In the genomic region with DNA sequence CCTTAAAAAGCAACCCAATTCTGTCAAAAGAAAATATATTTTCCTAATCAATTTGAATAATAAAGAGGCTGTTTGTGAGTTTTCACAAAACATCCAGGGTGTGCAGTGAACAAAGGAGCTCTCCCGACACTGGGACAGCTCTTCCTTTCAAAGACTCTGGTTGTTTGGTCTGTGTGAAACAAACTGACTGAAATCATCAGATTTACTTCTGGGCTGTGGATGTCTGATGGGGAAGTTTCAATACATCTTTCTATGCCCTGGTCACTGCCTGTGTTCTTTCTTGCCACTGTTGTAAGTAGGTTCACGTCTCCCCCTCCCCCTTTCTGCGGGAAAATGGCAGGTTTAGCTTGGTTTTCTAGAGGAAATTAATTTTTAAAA, we compare ENCODE assay signal across 12 mouse cellular contexts.
DNase-seq lines count a peak whose midpoint lies in the region; ATAC-seq and TF ChIP-seq lines count a peak whose summit lies in the region.
"Had no signal": no experiment of that assay in that cellular context is flagged by ENCODE, and none has a peak within 500 bp of the region (broad histone marks: within the 10 kb centered on the region; RNA-seq: fewer than 3 reads in every experiment).

No protein-coding gene starts in this region.

- peak; percentile 44 for ATAC-seq in forebrain, embryonic 14.5 days
- 0 out of 2 replicates have a peak, but pooled peaks have one; percentile 25 for ATAC-seq in hindbrain, embryonic 13.5 days (ENCODE audit: low FRiP score)
- peak; percentile 68 for ATAC-seq in neural tube, embryonic 13.5 days (ENCODE audit: low read depth)
- no peak for ATAC-seq in megakaryocyte-erythroid progenitor cell, adult 5-6 weeks (replicated peaks; ENCODE audit: low FRiP score, low TSS enrichment, poor library complexity, severe bottlenecking)

- no peak overlapping the region for H3K4me3 ChIP-seq in layer of hippocampus, adult 2 months
- no peak overlapping the region for H3K4me3 ChIP-seq in forebrain, embryonic 14.5 days (ENCODE audit: low read depth, low read length)
- no peak overlapping the region for H3K4me3 ChIP-seq in hindbrain, embryonic 13.5 days
- H3K4me3 ChIP-seq in neural tube, embryonic 13.5 days: no peak overlapping the region
- H3K4me3 ChIP-seq: embryonic facial prominence, embryonic 15.5 days; hindbrain, embryonic 15.5 days; kidney, embryonic 15.5 days had no signal

- TF ChIP-seq CTCF in layer of hippocampus, adult 2 months (conservative IDR thresholded peaks at IDR 0.05): no peak

- no peak overlapping the region for H3K9ac ChIP-seq in forebrain, embryonic 14.5 days (ENCODE audit: low read length)
- no peak overlapping the region for H3K9ac ChIP-seq in hindbrain, embryonic 13.5 days
- H3K9ac ChIP-seq in neural tube, embryonic 13.5 days: no peak overlapping the region
- H3K9ac ChIP-seq: embryonic facial prominence, embryonic 15.5 days; hindbrain, embryonic 15.5 days; kidney, embryonic 15.5 days had no signal

- H3K9me3 ChIP-seq in forebrain, embryonic 14.5 days (replicated peaks; ENCODE audit: control insufficient read depth, low read length): no peaks in the 10 kb centered on the region
- no peaks in the 10 kb centered on the region for H3K9me3 ChIP-seq in hindbrain, embryonic 13.5 days
- H3K9me3 ChIP-seq in neural tube, embryonic 13.5 days: no peaks in the 10 kb centered on the region
- H3K9me3 ChIP-seq: embryonic facial prominence, embryonic 15.5 days; hindbrain, embryonic 15.5 days; kidney, embryonic 15.5 days had no signal

- H3K36me3 ChIP-seq in forebrain, embryonic 14.5 days (ENCODE audit: control insufficient read depth, insufficient read depth, low read length): no peaks in the 10 kb centered on the region
- no peaks in the 10 kb centered on the region for H3K36me3 ChIP-seq in hindbrain, embryonic 13.5 days
- H3K36me3 ChIP-seq in neural tube, embryonic 13.5 days: no peaks in the 10 kb centered on the region
- H3K36me3 ChIP-seq: embryonic facial prominence, embryonic 15.5 days; hindbrain, embryonic 15.5 days; kidney, embryonic 15.5 days had no signal

- DNase-seq in layer of hippocampus, adult 2 months (ENCODE audit: low spot score in 2 of 2): no peak
- no peak for DNase-seq in layer of hippocampus, adult 18-20 months (ENCODE audit: low spot score in 2 of 2)
- no peak for DNase-seq in forebrain, embryonic 14.5 days (ENCODE audit: low spot score)
- no peak for DNase-seq in frontal cortex, postnatal 10 days (ENCODE audit: low spot score in 2 of 2)
- DNase-seq: cerebellum, adult 11 months; lung, postnatal 4 days had no signal

- H3K4me2 ChIP-seq in forebrain, embryonic 14.5 days (ENCODE audit: low read length): no peak overlapping the region
- no peak overlapping the region for H3K4me2 ChIP-seq in hindbrain, embryonic 13.5 days
- H3K4me2 ChIP-seq in neural tube, embryonic 13.5 days: no peak overlapping the region
- H3K4me2 ChIP-seq: embryonic facial prominence, embryonic 15.5 days; hindbrain, embryonic 15.5 days; kidney, embryonic 15.5 days had no signal

- H3K27me3 ChIP-seq in forebrain, embryonic 14.5 days (replicated peaks; ENCODE audit: control insufficient read depth, insufficient read depth, low read length): no peaks in the 10 kb centered on the region
- H3K27me3 ChIP-seq in hindbrain, embryonic 13.5 days: no peaks in the 10 kb centered on the region
- H3K27me3 ChIP-seq in neural tube, embryonic 13.5 days: no peaks in the 10 kb centered on the region
- H3K27me3 ChIP-seq: embryonic facial prominence, embryonic 15.5 days; hindbrain, embryonic 15.5 days; kidney, embryonic 15.5 days had no signal

- H3K27ac ChIP-seq in layer of hippocampus, adult 2 months: peak overlapping the region; percentile 58
- no peak overlapping the region for H3K27ac ChIP-seq in forebrain, embryonic 14.5 days (ENCODE audit: low read depth, low read length)
- 0 out of 2 replicates have a peak overlapping the region, but pooled peaks have one; percentile 35 for H3K27ac ChIP-seq in hindbrain, embryonic 13.5 days
- peak overlapping the region; percentile 74 for H3K27ac ChIP-seq in neural tube, embryonic 13.5 days (replicated peaks)
- H3K27ac ChIP-seq: embryonic facial prominence, embryonic 15.5 days; hindbrain, embryonic 15.5 days; kidney, embryonic 15.5 days had no signal

- WGBS in forebrain, embryonic 14.5 days: 44% methylated on average over 3 of the region's 3 CpGs
- 32% methylated on average over 3 of the region's 3 CpGs for WGBS in hindbrain, embryonic 13.5 days
- 37% methylated on average over 3 of the region's 3 CpGs for WGBS in neural tube, embryonic 13.5 days

- peaks cover 14% of the 10 kb centered on the region; the same call in 1 of the 2 replicates for H3K4me1 ChIP-seq in forebrain, embryonic 14.5 days (ENCODE audit: control insufficient read depth, insufficient read depth, low read length)
- H3K4me1 ChIP-seq in hindbrain, embryonic 13.5 days (replicated peaks): peaks cover 32% of the 10 kb centered on the region
- peaks cover 54% of the 10 kb centered on the region for H3K4me1 ChIP-seq in neural tube, embryonic 13.5 days (replicated peaks)
